Mouse (Mus musculus) forebrain, embryonic 16.5 days (tissue): ENCODE measurements around the gene Rnf128. TPM values are rescaled to one million over a fixed set of nuclear protein-coding genes. Genes with fewer than 3 reads are reported as not detected.

Source experiments
- polyA plus RNA-seq: library from polyadenylated mRNA; unstranded; fragments of >200 nt; fragmentation: Nextera tagmentation; extraction: Ambion mirVana; gene quantifications from 2 replicates; pipeline ENCODE4 v1.2.1, GENCODE M21; 2015

Rnf128 gene
- polyA plus RNA-seq, 1 experiment from 2014 or later, result 4.1 TPM

Other genes starting within 250 kb of the Rnf128 start
- gene Trap1a, start 229.6 kb upstream of the Rnf128 start, polyA plus RNA-seq, result not detected in 2 replicates
- gene D330045A20Rik, start 82.9 kb upstream of the Rnf128 start, polyA plus RNA-seq, result 1.5 and 1.6 TPM in 2 replicates
- gene Tbc1d8b, start 121.7 kb downstream of the Rnf128 start, polyA plus RNA-seq, result 0.76 and 1.3 TPM in 2 replicates
- 0.32 TPM in 1 of 2 replicates, not detected in the other for gene Gm15013, start 151.2 kb downstream of the Rnf128 start, polyA plus RNA-seq
- not detected in 2 replicates for gene Ripply1, start 219.0 kb downstream of the Rnf128 start, polyA plus RNA-seq
- 0.89 and 1.3 TPM in 2 replicates for gene Cldn2, start 237.5 kb downstream of the Rnf128 start, polyA plus RNA-seq